ENCODE assay signal across 8 mouse cellular contexts in the genomic region with DNA sequence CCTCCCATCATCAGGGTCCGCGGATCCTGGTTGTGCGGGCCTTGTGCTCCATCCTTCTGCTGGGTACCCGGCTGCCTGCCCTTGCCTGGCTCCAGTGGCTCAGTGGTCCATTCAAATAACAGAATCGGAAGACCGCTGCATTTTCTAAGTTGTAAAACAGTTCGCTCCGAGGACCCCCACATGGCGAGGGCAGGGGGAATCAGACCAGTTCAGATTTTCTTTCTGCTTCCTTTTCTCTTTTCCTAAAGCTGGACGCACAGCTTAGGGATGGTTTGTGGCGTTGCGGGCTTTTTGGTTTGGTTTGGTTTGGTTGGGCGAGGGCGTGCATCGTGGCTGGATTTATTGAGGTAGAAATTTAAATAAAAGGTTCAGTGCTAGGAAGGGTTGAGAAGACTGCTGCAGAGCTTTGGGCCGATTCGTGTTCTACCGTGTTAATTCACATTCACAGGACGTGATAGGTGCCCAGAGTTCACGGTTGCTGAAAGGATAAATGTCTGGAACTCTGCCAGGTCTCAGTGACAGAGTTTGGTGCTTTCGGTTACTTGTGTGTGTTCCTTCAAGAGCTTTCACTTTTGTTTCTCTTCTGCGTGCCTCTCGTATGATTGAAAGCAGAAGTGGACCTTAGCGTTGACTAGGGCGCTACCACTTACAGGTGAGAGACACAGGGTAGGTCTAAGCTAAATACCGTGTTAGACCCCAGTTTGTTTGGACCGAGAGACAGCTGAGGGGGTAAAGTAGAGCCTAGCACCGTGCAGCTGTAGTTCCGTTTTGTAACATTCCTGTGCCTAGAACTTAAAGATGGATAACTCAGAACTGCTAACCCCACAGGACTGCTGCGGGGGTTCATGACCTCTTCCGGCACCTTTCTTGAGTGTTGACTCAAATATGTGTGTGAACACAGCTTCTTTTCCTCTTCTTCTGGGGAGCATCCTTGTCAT.
DNase-seq lines count a peak whose midpoint lies in the region; ATAC-seq and TF ChIP-seq lines count a peak whose summit lies in the region.

No protein-coding gene starts in this region.

- H3K36me3 ChIP-seq in embryonic facial prominence, embryonic 13.5 days: no peaks in the 10 kb centered on the region
- no peaks in the 10 kb centered on the region for H3K36me3 ChIP-seq in heart, embryonic 11.5 days (ENCODE audit: control insufficient read depth, insufficient read depth, low read length)
- no peaks in the 10 kb centered on the region for H3K36me3 ChIP-seq in liver, postnatal 0 days (replicated peaks; ENCODE audit: insufficient read depth, low read length)
- H3K36me3 ChIP-seq in neural tube, embryonic 12.5 days: no peaks in the 10 kb centered on the region

- peak overlapping the region; percentile 90 for H3K4me2 ChIP-seq in embryonic facial prominence, embryonic 13.5 days
- H3K4me2 ChIP-seq in heart, embryonic 11.5 days: peak overlapping the region; percentile 94
- H3K4me2 ChIP-seq in liver, postnatal 0 days (ENCODE audit: low read depth, low read length): peak overlapping the region; percentile 97
- peak overlapping the region; percentile 77 for H3K4me2 ChIP-seq in neural tube, embryonic 12.5 days (replicated peaks)

- no peaks in the 10 kb centered on the region for H3K9me3 ChIP-seq in embryonic facial prominence, embryonic 13.5 days
- H3K9me3 ChIP-seq in heart, embryonic 11.5 days (replicated peaks; ENCODE audit: control insufficient read depth, low read length): no peaks in the 10 kb centered on the region
- H3K9me3 ChIP-seq in liver, postnatal 0 days (ENCODE audit: low read length): no peaks in the 10 kb centered on the region
- no peaks in the 10 kb centered on the region for H3K9me3 ChIP-seq in neural tube, embryonic 12.5 days

- TF ChIP-seq CTCF in liver, postnatal 0 days (IDR thresholded peaks at IDR 0.05; ENCODE audit: low read depth): no peak

- TF ChIP-seq EP300 in liver, postnatal 0 days (IDR thresholded peaks at IDR 0.05; ENCODE audit: low read depth): no peak

- WGBS in embryonic facial prominence, embryonic 13.5 days: 15% methylated on average over 31 of the region's 31 CpGs
- WGBS in heart, embryonic 11.5 days (ENCODE audit: insufficient replicate concordance): 15% methylated on average over 31 of the region's 31 CpGs
- WGBS in liver, postnatal 0 days (ENCODE audit: insufficient replicate concordance): 4% methylated on average over 31 of the region's 31 CpGs
- 17% methylated on average over 31 of the region's 31 CpGs for WGBS in neural tube, embryonic 12.5 days

- H3K9ac ChIP-seq in embryonic facial prominence, embryonic 13.5 days: peak overlapping the region; percentile 90
- H3K9ac ChIP-seq in heart, embryonic 11.5 days (ENCODE audit: low read depth, low read length): peak overlapping the region; percentile 86
- peak overlapping the region; percentile 94 for H3K9ac ChIP-seq in liver, postnatal 0 days (replicated peaks)
- H3K9ac ChIP-seq in neural tube, embryonic 12.5 days: peak overlapping the region; percentile 64

- peaks cover 31% of the 10 kb centered on the region for H3K4me1 ChIP-seq in embryonic facial prominence, embryonic 13.5 days
- peaks cover 8% of the 10 kb centered on the region; the same call in 1 of the 2 replicates for H3K4me1 ChIP-seq in heart, embryonic 11.5 days (ENCODE audit: control insufficient read depth, insufficient read depth, low read length)
- H3K4me1 ChIP-seq in liver, postnatal 0 days (ENCODE audit: insufficient read depth): peaks cover 27% of the 10 kb centered on the region
- peaks cover 35% of the 10 kb centered on the region for H3K4me1 ChIP-seq in neural tube, embryonic 12.5 days

- DNase-seq in CD4-positive, CD25-positive, alpha-beta regulatory T cell, adult 2 months (ENCODE audit: low read depth, low spot score): peak; percentile 90
- DNase-seq in adipocyte (ENCODE audit: low spot score): peak; percentile 81
- peak; percentile 89 for DNase-seq in kidney, adult 9 months
- peak; percentile 53 for DNase-seq in liver, postnatal 0 days
- DNase-seq in thymus, postnatal 36 days: peak; percentile 16 to 42

- H3K4me3 ChIP-seq in embryonic facial prominence, embryonic 13.5 days: peak overlapping the region; percentile 82
- peak overlapping the region; percentile 84 for H3K4me3 ChIP-seq in heart, embryonic 11.5 days (ENCODE audit: low read depth, low read length)
- H3K4me3 ChIP-seq in liver, postnatal 0 days (ENCODE audit: low read depth, low read length): peak overlapping the region; percentile 94
- H3K4me3 ChIP-seq in neural tube, embryonic 12.5 days: peak overlapping the region; percentile 91

- H3K27me3 ChIP-seq in embryonic facial prominence, embryonic 13.5 days: no peaks in the 10 kb centered on the region
- H3K27me3 ChIP-seq in heart, embryonic 11.5 days (ENCODE audit: control insufficient read depth, insufficient read depth, low read length): no peaks in the 10 kb centered on the region
- H3K27me3 ChIP-seq in liver, postnatal 0 days (ENCODE audit: insufficient read depth, low read length): no peaks in the 10 kb centered on the region
- no peaks in the 10 kb centered on the region for H3K27me3 ChIP-seq in neural tube, embryonic 12.5 days (replicated peaks)

- H3K27ac ChIP-seq in embryonic facial prominence, embryonic 13.5 days: peak overlapping the region; percentile 90
- peak overlapping the region; percentile 46 for H3K27ac ChIP-seq in heart, embryonic 11.5 days (ENCODE audit: low read depth, low read length)
- H3K27ac ChIP-seq in liver, postnatal 0 days (ENCODE audit: low read depth): peak overlapping the region; percentile 99
- H3K27ac ChIP-seq in neural tube, embryonic 12.5 days: peak overlapping the region; percentile 84

- 0 out of 2 replicates have a peak, but pooled peaks have one; percentile 52 for ATAC-seq in embryonic facial prominence, embryonic 13.5 days (ENCODE audit: insufficient number of reproducible peaks, insufficient read depth, low FRiP score, low TSS enrichment, low read depth)
- no peak; the same call in 1 of the 2 replicates for ATAC-seq in heart, embryonic 11.5 days (replicated peaks; ENCODE audit: insufficient number of reproducible peaks, low FRiP score, low TSS enrichment)
- 0 out of 2 replicates have a peak, but pooled peaks have one; percentile 6 for ATAC-seq in liver, postnatal 0 days
- ATAC-seq in neural tube, embryonic 12.5 days (ENCODE audit: low FRiP score, low read depth): peak; percentile 38

Comparison
In these comparisons a context has a peak if more than half of its experiments do, and no peak if none do; other contexts are left out.
1. DNase-seq: peak in every context shown above with its lines; median percentile 90 in CD4-positive, CD25-positive, alpha-beta regulatory T cell, adult 2 months; 89 in kidney, adult 9 months; 81 in adipocyte; 53 in liver, postnatal 0 days; 29 in thymus, postnatal 36 days.
2. H3K27ac ChIP-seq: peak in every context shown above with its lines; median percentile 99 in liver, postnatal 0 days; 90 in embryonic facial prominence, embryonic 13.5 days; 84 in neural tube, embryonic 12.5 days; 46 in heart, embryonic 11.5 days.